Mouse (Mus musculus): Measurements from ENCODE around the gene Lrg1. TPM values are rescaled to one million over a fixed set of nuclear protein-coding genes. Genes with fewer than 3 reads are reported as not detected.
A peak's percentile ranks its signal among the peaks of the same experiment; 100 is the strongest.

Lrg1 gene
- polyA plus RNA-seq (2015; fragmentation: Nextera tagmentation; extraction: Ambion mirVana): 0.13 and 0.19 TPM in 2 replicates

GRCm38 (mm10) chr17:56121826-56122225 lies at the start of gene Lrg1:
Lrg1 (minus strand) TSS chr17:56122001.
- Histone ChIP-seq H3K9ac (replicated peaks) (no peak within 1 kb of the TSS), H3K9me3 (peaks cover 13% of the 10 kb centered on the region; the same call in 1 of the 2 replicates), H3K27ac (replicated peaks) (no peak within 1 kb of the TSS), H3K4me2 (replicated peaks) (no peak within 1 kb of the TSS), H3K36me3 (peaks cover 19% of the 10 kb centered on the region), H3K4me3 (no peak within 1 kb of the TSS), H3K27me3 (peaks cover 67% of the 10 kb centered on the region), H3K4me1 (peaks cover 22% of the 10 kb centered on the region)
- WGBS: 77% methylated on average over 2 of the region's 2 CpGs
- no peak for ATAC-seq (replicated peaks)

- Histone ChIP-seq H3K27ac (replicated peaks) (no peak overlapping the region), H3K36me3 (peaks cover 11% of the 10 kb centered on the region), H3K27me3 (no peaks in the 10 kb centered on the region), H3K9ac (replicated peaks) (no peak overlapping the region), H3K4me3 (no peak overlapping the region), H3K9me3 (no peaks in the 10 kb centered on the region), H3K4me2 (replicated peaks) (no peak overlapping the region), H3K4me1 (peaks cover 6% of the 10 kb centered on the region; the same call in 1 of the 2 replicates)
- 78% methylated on average over 9 of the region's 9 CpGs for WGBS
- ATAC-seq (replicated peaks): no peak
Measured at GRCm38 (mm10) chr17:56171456-56171855, 49.7 kb upstream of the Lrg1 start.

GRCm38 (mm10) chr17:56170636-56171035 lies 48.8 kb upstream of the Lrg1 start:
- H3K9me3 ChIP-seq: no peaks in the 10 kb centered on the region
- ATAC-seq (replicated peaks): no peak
- H3K4me3 ChIP-seq: no peak overlapping the region
- no peak overlapping the region for H3K27ac ChIP-seq (replicated peaks)
- no peak overlapping the region for H3K9ac ChIP-seq (replicated peaks)
- peaks cover 8% of the 10 kb centered on the region; the same call in 1 of the 2 replicates for H3K36me3 ChIP-seq
- no peaks in the 10 kb centered on the region for H3K27me3 ChIP-seq
- 13% methylated on average over 10 of the region's 10 CpGs for WGBS
- H3K4me1 ChIP-seq: peaks cover 6% of the 10 kb centered on the region; the same call in 1 of the 2 replicates
- no peak overlapping the region for H3K4me2 ChIP-seq (replicated peaks)

DNA sequence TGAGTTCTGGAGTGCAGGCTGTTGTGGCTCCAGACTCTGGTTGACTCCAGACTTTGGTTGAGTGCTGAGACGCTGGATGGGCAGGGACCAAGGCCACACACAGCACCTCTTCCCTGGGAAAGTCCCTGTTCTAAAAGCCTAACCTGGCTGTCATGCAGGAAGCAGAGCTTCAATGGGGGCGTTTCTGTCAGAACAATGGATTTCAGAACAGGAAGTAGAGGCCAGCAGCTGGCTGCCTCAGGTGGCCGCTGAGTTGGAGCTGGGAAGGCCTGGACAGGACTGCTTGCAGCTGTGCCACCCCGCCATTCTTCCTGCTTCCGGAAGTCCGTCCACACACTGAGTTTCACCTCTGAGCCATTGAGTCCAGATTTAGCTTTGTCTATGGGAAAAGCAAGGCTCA lies 48.0 kb upstream of the Lrg1 start:
- 64% methylated on average over 6 of the region's 6 CpGs for WGBS
- Histone ChIP-seq H3K4me1 (peaks cover 6% of the 10 kb centered on the region; the same call in 1 of the 2 replicates), H3K27me3 (no peaks in the 10 kb centered on the region), H3K36me3 (0 out of 2 replicates have a peak, but pooled peaks cover 2% of the 10 kb centered on the region), H3K9me3 (no peaks in the 10 kb centered on the region), H3K4me3 (no peak overlapping the region), H3K9ac (replicated peaks) (no peak overlapping the region), H3K27ac (replicated peaks) (no peak overlapping the region), H3K4me2 (replicated peaks) (no peak overlapping the region)
- no peak for ATAC-seq (replicated peaks)

DNA sequence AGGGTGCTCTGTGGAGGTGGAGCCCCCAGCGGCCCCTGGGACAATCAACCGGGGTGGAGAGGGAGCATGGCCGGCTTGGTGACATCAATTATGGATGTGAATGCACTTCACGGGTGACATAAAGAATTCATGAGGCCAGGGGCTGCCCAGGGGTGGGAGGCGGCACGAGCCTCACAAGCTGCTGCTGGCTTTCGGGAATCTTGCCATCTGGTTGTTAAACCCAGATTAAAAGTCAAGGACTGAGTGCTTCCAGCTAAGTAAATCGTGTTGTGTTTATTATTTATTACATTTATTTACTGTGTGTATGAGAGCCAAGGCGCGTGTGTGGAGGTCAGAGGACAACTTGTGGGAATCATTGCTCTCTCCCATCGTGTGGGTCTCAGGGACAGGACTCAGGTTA lies 43.9 kb upstream of the Lrg1 start:
- Histone ChIP-seq H3K27ac (replicated peaks) (no peak overlapping the region), H3K9ac (replicated peaks) (no peak overlapping the region), H3K4me3 (no peak overlapping the region), H3K27me3 (no peaks in the 10 kb centered on the region), H3K4me2 (replicated peaks) (no peak overlapping the region), H3K9me3 (no peaks in the 10 kb centered on the region), H3K36me3 (no peaks in the 10 kb centered on the region), H3K4me1 (peaks cover 18% of the 10 kb centered on the region)
- no peak for ATAC-seq (replicated peaks)
- 65% methylated on average over 11 of the region's 11 CpGs for WGBS

DNA sequence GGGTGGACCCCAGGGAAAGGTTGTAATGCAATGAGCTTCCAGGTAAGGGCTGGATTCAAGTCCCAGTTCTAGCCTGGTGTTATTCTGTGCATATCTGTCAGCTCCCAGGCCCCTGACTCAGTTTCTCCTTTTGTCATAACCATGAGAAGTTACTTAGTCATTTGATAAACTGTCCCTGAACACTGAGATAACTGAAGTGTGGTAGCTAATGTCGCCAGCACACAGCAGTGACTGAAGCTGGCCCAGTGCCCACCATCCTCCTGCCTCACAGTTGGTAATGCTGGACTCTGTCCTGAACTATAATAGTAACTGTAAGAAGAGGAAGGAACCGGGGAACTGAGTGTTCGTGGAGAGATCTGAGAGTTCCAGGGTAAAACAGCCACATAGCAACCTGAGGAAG lies 42.7 kb upstream of the Lrg1 start:
- Histone ChIP-seq H3K27me3 (no peaks in the 10 kb centered on the region; the same call in 1 of the 2 replicates), H3K4me2 (replicated peaks) (no peak overlapping the region), H3K4me3 (no peak overlapping the region), H3K36me3 (no peaks in the 10 kb centered on the region), H3K4me1 (peaks cover 14% of the 10 kb centered on the region), H3K9me3 (no peaks in the 10 kb centered on the region), H3K9ac (replicated peaks) (no peak overlapping the region), H3K27ac (replicated peaks) (no peak overlapping the region)
- no peak for ATAC-seq (replicated peaks)
- 74% methylated on average over 3 of the region's 3 CpGs for WGBS

- no peaks in the 10 kb centered on the region for H3K9me3 ChIP-seq
- H3K4me2 ChIP-seq (replicated peaks): no peak overlapping the region
- no peak for ATAC-seq (replicated peaks)
- H3K27ac ChIP-seq (replicated peaks): no peak overlapping the region
- H3K4me3 ChIP-seq: no peak overlapping the region
- H3K9ac ChIP-seq (replicated peaks): no peak overlapping the region
- no peaks in the 10 kb centered on the region; the same call in 1 of the 2 replicates for H3K27me3 ChIP-seq
- H3K4me1 ChIP-seq: peaks cover 14% of the 10 kb centered on the region
- 84% methylated on average over 6 of the region's 6 CpGs for WGBS
- no peaks in the 10 kb centered on the region for H3K36me3 ChIP-seq
Measured at GRCm38 (mm10) chr17:56163523-56164102, 41.8 kb upstream of the Lrg1 start.

GRCm38 (mm10) chr17:56162231-56162774 lies 40.5 kb upstream of the Lrg1 start, which contains the start of gene Tnfaip8l1:
Tnfaip8l1 (plus strand) TSS chr17:56162477.
- Histone ChIP-seq H3K4me1 (peaks cover 14% of the 10 kb centered on the region), H3K27me3 (peaks cover 6% of the 10 kb centered on the region; the same call in 1 of the 2 replicates), H3K4me2 (replicated peaks) (peak within 1 kb of the TSS; percentile 69), H3K4me3 (peak within 1 kb of the TSS; percentile 53), H3K36me3 (no peaks in the 10 kb centered on the region), H3K27ac (replicated peaks) (no peak within 1 kb of the TSS), H3K9ac (replicated peaks) (peak within 1 kb of the TSS; percentile 48), H3K9me3 (no peaks in the 10 kb centered on the region)
- peak; percentile 98 for ATAC-seq (replicated peaks)
- WGBS: under 1% methylated on average over 30 of the region's 30 CpGs

DNA sequence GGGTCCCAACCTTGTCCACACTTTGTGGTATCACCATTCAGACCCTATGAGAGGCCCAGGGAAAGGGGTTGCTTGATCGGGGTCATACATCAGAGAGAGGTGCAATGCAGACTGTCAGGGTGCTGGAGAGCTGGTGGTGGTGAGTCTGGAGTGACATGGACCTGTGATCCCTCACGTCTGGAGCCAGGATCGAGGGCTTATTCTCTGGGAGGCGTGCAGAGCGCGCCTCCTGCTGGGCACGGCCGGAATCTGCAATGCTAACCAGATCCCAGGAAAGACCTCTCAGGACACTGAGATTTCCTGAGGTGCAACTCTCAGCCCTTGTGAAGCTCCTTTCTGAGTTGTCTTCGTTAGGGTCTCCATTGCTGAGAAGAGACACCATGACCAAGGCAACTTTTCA lies 37.9 kb upstream of the Lrg1 start:
- no peak for ATAC-seq (replicated peaks)
- Histone ChIP-seq H3K4me2 (replicated peaks) (no peak overlapping the region), H3K9me3 (no peaks in the 10 kb centered on the region), H3K4me3 (no peak overlapping the region), H3K27ac (replicated peaks) (no peak overlapping the region), H3K27me3 (peaks cover 6% of the 10 kb centered on the region; the same call in 1 of the 2 replicates), H3K9ac (replicated peaks) (no peak overlapping the region), H3K36me3 (no peaks in the 10 kb centered on the region), H3K4me1 (peaks cover 14% of the 10 kb centered on the region)
- WGBS: 3% methylated on average over 9 of the region's 9 CpGs

- no peak overlapping the region for H3K9ac ChIP-seq (replicated peaks)
- H3K4me3 ChIP-seq: no peak overlapping the region
- 26% methylated on average over 9 of the region's 9 CpGs for WGBS
- no peak overlapping the region for H3K4me2 ChIP-seq (replicated peaks)
- H3K4me1 ChIP-seq: peaks cover 15% of the 10 kb centered on the region
- H3K27me3 ChIP-seq: peaks cover 26% of the 10 kb centered on the region
- H3K27ac ChIP-seq (replicated peaks): no peak overlapping the region
- no peak for ATAC-seq (replicated peaks)
- no peaks in the 10 kb centered on the region for H3K9me3 ChIP-seq
- H3K36me3 ChIP-seq: no peaks in the 10 kb centered on the region
Measured at GRCm38 (mm10) chr17:56153643-56154042, 31.8 kb upstream of the Lrg1 start.

DNA sequence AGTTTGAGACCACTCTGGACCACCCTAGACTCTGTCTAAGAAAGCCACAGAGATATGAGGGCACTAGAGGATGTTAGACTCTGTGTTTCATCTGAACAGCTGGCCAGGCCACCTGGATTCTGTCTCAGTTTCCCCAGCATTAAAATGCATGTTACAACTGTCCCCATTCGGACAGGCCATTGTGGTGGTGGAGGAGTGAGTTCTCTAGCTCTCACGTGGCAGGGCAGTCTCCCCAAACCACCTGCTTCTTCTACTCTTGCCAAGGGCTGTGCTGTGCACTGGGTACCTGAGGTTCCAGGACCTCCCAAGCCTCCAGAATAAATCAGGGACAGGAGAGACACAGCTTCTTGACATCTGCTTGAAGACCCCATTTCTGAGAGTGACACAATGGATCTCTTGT lies 28.1 kb upstream of the Lrg1 start:
- no peak for ATAC-seq (replicated peaks)
- no peak overlapping the region for H3K9ac ChIP-seq (replicated peaks)
- no peak overlapping the region for H3K4me3 ChIP-seq
- H3K27ac ChIP-seq (replicated peaks): no peak overlapping the region
- H3K27me3 ChIP-seq: peaks cover 37% of the 10 kb centered on the region
- no peaks in the 10 kb centered on the region for H3K9me3 ChIP-seq
- H3K4me1 ChIP-seq: peaks cover 17% of the 10 kb centered on the region
- H3K36me3 ChIP-seq: no peaks in the 10 kb centered on the region
- 46% methylated on average over 2 of the region's 2 CpGs for WGBS
- H3K4me2 ChIP-seq (replicated peaks): no peak overlapping the region

DNA sequence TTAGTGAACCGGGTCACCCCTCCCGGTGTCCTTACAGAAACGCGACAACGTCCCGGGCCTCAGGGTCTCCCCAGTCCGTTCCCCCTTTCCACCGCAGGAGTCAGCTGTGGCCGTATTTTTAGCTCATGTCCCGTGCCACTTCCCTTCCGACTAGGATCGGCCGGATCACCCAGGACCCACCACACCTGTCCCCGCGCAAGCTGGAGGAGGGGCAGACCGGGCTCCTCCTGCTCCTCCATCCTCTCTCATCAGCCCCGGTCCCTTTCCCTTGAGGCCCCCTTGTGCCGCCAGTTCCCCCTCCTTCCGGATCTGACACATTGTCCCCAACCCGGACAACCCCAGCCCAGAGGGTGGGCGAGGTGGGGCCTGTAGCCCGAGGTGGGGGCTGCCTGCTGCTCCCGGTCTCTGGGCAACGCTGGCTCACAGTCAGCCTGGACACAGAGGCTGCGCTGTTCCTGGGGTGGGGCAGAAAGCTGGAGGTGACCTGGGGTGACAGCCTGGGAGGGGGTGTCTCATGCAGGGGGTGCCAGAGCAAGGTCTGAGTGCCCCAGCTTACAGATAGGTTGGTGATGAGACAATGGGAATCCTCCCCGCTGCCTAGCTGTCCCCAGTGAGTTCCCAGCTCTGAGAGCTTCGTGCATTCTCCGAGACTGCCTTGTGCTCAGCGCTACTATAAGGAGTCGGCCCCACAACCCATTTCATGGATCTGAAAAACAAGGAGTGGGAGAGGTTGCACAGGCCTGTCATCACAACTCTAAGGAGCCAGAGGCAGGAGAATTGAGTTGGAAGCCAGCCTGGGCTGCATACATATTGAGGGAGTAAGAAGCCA lies 27.2 kb upstream of the Lrg1 start:
- no peak overlapping the region for H3K27ac ChIP-seq (replicated peaks)
- peak overlapping the region; percentile 49 for H3K9ac ChIP-seq (replicated peaks)
- H3K4me3 ChIP-seq: peak overlapping the region; percentile 25
- H3K36me3 ChIP-seq: no peaks in the 10 kb centered on the region
- H3K4me1 ChIP-seq: peaks cover 17% of the 10 kb centered on the region
- ATAC-seq (replicated peaks): peak; percentile 29; the same call in 1 of the 2 replicates
- under 1% methylated on average over 30 of the region's 30 CpGs for WGBS
- H3K9me3 ChIP-seq: no peaks in the 10 kb centered on the region
- H3K4me2 ChIP-seq (replicated peaks): peak overlapping the region; percentile 41
- H3K27me3 ChIP-seq: peaks cover 37% of the 10 kb centered on the region
